Mouse (Mus musculus): ENCODE measurements around the gene Xaf1. TPM values are rescaled to one million over a fixed set of nuclear protein-coding genes. Genes with fewer than 3 reads are reported as not detected.

The Xaf1 gene
- total and polyA plus RNA-seq, 2 experiments from 2014 or later, result 4.5 to 5.5 TPM

DNA sequence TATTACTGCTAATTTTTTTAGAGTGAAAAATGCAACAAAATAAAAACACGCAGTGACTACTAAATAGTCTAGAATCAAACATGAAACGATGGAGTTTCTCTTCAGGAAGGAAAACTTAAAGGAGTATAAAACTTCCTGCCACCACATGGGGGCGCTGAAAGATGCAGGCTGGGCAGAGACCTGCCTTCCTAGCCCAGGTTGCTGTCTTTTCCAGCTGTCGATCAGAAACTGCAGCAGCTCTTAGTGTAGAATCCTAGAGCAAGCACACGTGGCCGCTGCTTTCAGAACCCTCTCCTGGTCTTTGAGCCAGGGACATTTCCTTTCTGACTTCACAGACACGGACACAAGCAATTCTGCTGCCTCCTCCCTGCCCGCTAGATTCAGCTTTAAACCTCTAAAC, 42.5 kb downstream of the Xaf1 start:
- no peak overlapping the region for H3K4me2 ChIP-seq (ENCODE audit: low read depth, low read length)
- peak; percentile 78 for TF ChIP-seq CTCF (IDR thresholded peaks at IDR 0.05; ENCODE audit: low read depth)
- no peak overlapping the region for H3K9ac ChIP-seq (replicated peaks; ENCODE audit: low read length)
- DNase-seq (ENCODE audit: low spot score) (peak; percentile 83), ATAC-seq (no peak)
- 33% methylated on average over 8 of the region's 8 CpGs for WGBS
- H3K27ac ChIP-seq, result no peak overlapping the region
- H3K27me3 ChIP-seq (ENCODE audit: insufficient read depth, low read length), result no peaks in the 10 kb centered on the region
- no peaks in the 10 kb centered on the region for H3K36me3 ChIP-seq (ENCODE audit: insufficient read depth, low read length)
- no peaks in the 10 kb centered on the region for H3K4me1 ChIP-seq (ENCODE audit: insufficient read depth, low read length)
- H3K4me3 ChIP-seq (ENCODE audit: low read length), result no peak overlapping the region
- no peaks in the 10 kb centered on the region for H3K9me3 ChIP-seq (ENCODE audit: low read length)

DNA sequence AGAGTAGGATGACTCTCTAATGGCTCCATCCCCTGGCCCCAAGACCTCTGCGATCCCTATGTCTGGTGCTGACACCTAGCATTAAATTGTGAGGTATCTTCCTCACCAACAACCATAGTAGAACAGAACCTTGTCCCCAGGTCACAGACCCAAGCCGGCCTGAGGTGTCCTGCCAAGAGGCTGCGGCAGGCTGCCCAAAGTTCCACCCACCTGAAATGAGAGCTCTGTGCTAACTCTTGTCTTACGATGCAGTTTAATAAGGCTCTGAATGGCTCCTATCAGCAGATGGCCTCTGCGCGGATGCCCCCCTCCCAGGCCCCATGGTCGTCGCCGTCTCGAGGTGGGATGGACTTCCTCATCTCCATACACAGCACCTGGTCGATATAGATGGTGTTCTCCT, 43.1 kb downstream of the Xaf1 start:
- no peak for DNase-seq (ENCODE audit: low spot score)
- no peak overlapping the region for H3K4me3 ChIP-seq (ENCODE audit: low read length)
- WGBS, result 91% methylated on average over 11 of the region's 11 CpGs
- no peaks in the 10 kb centered on the region for H3K4me1 ChIP-seq (ENCODE audit: insufficient read depth, low read length)
- H3K9ac ChIP-seq (replicated peaks; ENCODE audit: low read length), result no peak overlapping the region
- no peak overlapping the region for H3K4me2 ChIP-seq (ENCODE audit: low read depth, low read length)
- H3K27me3 ChIP-seq (ENCODE audit: insufficient read depth, low read length), result no peaks in the 10 kb centered on the region
- no peak for TF ChIP-seq CTCF (IDR thresholded peaks at IDR 0.05; ENCODE audit: low read depth)
- no peaks in the 10 kb centered on the region for H3K36me3 ChIP-seq (ENCODE audit: insufficient read depth, low read length)
- H3K27ac ChIP-seq, result no peak overlapping the region
- no peak for ATAC-seq
- no peaks in the 10 kb centered on the region for H3K9me3 ChIP-seq (ENCODE audit: low read length)

DNA sequence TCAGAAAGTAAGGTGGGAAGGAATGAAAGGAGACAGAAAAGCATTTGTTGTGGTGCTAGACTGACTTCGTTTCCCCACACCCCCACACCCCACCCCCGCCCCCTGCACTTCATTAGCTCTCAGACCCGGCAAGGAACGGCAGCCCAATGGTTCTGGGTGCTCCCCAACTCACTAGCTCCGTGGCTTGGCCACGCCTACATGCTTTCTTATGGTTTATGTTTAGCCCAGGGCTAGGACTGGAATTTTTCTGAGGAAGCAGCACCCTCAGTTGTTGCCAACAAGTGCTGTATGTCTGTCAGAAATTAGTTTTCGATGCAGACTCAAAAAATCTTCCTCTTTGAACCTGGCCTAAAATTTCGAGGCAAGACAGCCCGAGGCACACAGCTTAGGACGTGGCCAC, 47.1 kb downstream of the Xaf1 start:
- H3K4me1 ChIP-seq (ENCODE audit: insufficient read depth, low read length), result no peaks in the 10 kb centered on the region
- H3K9me3 ChIP-seq (ENCODE audit: low read length), result no peaks in the 10 kb centered on the region

DNA sequence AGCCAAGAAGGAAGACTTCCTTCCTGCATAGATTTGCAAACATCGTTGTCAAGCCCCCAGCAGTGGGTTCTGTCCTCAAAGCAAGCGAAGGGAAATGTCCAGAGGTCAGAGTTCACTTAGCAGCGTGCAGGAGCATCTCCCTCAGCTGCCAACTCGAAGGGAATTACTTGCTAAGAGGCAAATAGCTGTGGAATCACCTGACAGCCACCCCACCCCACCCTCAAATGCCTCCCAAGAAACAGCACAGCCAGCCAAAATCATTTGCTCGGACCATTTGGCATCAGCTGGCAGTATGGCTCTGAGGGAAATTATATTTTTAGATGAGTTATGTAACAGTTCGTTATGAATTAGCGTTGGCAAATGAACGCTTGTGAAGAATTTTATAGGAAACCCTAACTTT, 47.6 kb downstream of the Xaf1 start:
- Histone ChIP-seq H3K4me2 (ENCODE audit: low read depth, low read length) (no peak overlapping the region), H3K9me3 (ENCODE audit: low read length) (no peaks in the 10 kb centered on the region), H3K4me3 (ENCODE audit: low read length) (no peak overlapping the region), H3K27me3 (ENCODE audit: insufficient read depth, low read length) (no peaks in the 10 kb centered on the region), H3K9ac (replicated peaks; ENCODE audit: low read length) (no peak overlapping the region), H3K36me3 (ENCODE audit: insufficient read depth, low read length) (no peaks in the 10 kb centered on the region), H3K4me1 (ENCODE audit: insufficient read depth, low read length) (no peaks in the 10 kb centered on the region), H3K27ac (no peak overlapping the region)
- no peak for TF ChIP-seq CTCF (IDR thresholded peaks at IDR 0.05; ENCODE audit: low read depth)
- DNase-seq (ENCODE audit: low spot score) (no peak), ATAC-seq (no peak)
- 51% methylated on average over 8 of the region's 8 CpGs for WGBS

More for the DNA sequence above, 47.1 kb downstream of the Xaf1 start:
- Histone ChIP-seq H3K9ac (replicated peaks; ENCODE audit: low read length) (no peak overlapping the region), H3K27me3 (ENCODE audit: insufficient read depth, low read length) (no peaks in the 10 kb centered on the region), H3K4me2 (ENCODE audit: low read depth, low read length) (no peak overlapping the region), H3K36me3 (ENCODE audit: insufficient read depth, low read length) (no peaks in the 10 kb centered on the region), H3K27ac (no peak overlapping the region), H3K4me3 (ENCODE audit: low read length) (no peak overlapping the region)
- no peak for TF ChIP-seq CTCF (IDR thresholded peaks at IDR 0.05; ENCODE audit: low read depth)
- ATAC-seq (no peak), DNase-seq (ENCODE audit: low spot score) (no peak)
- WGBS, result 67% methylated on average over 10 of the region's 10 CpGs

DNA sequence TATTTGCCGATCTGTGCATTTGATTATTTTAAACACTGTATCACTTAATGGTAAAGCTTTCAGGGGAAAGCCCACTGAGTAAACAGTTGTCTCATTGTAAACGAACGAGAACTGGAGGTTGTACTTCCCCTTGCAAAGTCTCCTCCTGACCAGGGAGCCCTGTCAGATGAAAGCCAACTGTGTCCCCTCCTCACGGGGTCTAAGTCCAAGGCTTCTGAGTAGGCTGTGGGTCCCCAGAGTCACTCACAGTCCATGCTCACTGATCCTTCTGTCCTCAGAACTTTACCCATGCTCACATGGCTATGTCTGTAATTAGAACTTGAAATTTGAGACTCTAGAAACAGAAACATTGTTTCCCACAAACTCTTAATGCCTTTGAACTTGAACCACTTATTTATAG, 48.2 kb downstream of the Xaf1 start:
- WGBS, result 80% methylated on average over 4 of the region's 4 CpGs
- no peak for ATAC-seq
- TF ChIP-seq CTCF (IDR thresholded peaks at IDR 0.05; ENCODE audit: low read depth), result no peak
- Histone ChIP-seq H3K9me3 (ENCODE audit: low read length) (no peaks in the 10 kb centered on the region), H3K4me1 (ENCODE audit: insufficient read depth, low read length) (no peaks in the 10 kb centered on the region), H3K4me3 (ENCODE audit: low read length) (no peak overlapping the region), H3K27me3 (ENCODE audit: insufficient read depth, low read length) (no peaks in the 10 kb centered on the region), H3K4me2 (ENCODE audit: low read depth, low read length) (no peak overlapping the region), H3K36me3 (ENCODE audit: insufficient read depth, low read length) (no peaks in the 10 kb centered on the region), H3K9ac (replicated peaks; ENCODE audit: low read length) (no peak overlapping the region), H3K27ac (no peak overlapping the region)
- DNase-seq (ENCODE audit: low spot score), result no peak

DNA sequence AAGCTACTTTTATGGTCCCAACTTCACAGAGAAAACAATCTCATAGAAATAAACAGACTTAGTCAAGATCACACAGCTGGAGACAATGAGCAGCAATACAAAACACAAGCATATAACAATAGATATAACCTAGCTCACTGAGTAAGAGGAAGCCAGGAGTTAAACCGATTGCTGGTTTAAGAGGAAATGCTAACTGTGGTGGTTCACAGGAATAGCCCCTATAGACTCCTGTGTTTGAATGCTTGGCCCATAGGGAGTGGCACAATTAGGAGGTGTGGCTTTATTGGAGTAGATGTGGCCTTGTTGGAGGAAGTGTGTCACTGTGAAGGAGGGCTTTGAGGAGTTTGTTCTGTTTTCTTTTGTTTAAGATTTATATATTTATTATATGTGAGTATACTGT, 50.8 kb downstream of the Xaf1 start:
- no peak for ATAC-seq
- Histone ChIP-seq H3K4me3 (ENCODE audit: low read length) (no peak overlapping the region), H3K9me3 (ENCODE audit: low read length) (no peaks in the 10 kb centered on the region), H3K27me3 (ENCODE audit: insufficient read depth, low read length) (no peaks in the 10 kb centered on the region), H3K4me1 (ENCODE audit: insufficient read depth, low read length) (no peaks in the 10 kb centered on the region), H3K27ac (no peak overlapping the region), H3K36me3 (ENCODE audit: insufficient read depth, low read length) (no peaks in the 10 kb centered on the region), H3K4me2 (ENCODE audit: low read depth, low read length) (no peak overlapping the region), H3K9ac (replicated peaks; ENCODE audit: low read length) (no peak overlapping the region)
- WGBS, result 74% methylated on average over 1 of the region's 1 CpGs
- no peak for DNase-seq (ENCODE audit: low spot score)
- TF ChIP-seq CTCF (IDR thresholded peaks at IDR 0.05; ENCODE audit: low read depth), result no peak

DNA sequence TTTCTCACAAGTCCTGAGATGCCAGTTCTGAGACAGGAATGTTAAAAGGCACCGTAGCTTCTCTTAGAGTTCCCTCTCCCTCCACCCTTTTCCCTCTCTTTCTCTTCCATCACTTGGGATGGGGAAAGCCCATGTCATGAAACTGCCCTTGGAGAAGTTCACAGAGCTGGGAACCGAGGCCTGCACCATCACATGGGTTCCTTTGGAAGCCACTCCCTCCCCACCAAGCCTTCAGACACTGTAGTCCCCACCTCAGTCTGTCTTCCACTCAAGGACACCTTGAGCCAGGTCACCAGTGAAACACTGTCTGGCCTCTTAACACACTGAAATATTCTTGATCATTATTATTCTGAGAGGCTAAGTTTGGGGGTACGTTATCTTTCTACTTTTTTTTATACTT, 51.8 kb downstream of the Xaf1 start:
- H3K4me1 ChIP-seq (ENCODE audit: insufficient read depth, low read length), result no peaks in the 10 kb centered on the region
- TF ChIP-seq CTCF (IDR thresholded peaks at IDR 0.05; ENCODE audit: low read depth), result no peak
- H3K27ac ChIP-seq, result no peak overlapping the region
- H3K9ac ChIP-seq (replicated peaks; ENCODE audit: low read length), result no peak overlapping the region
- WGBS, result 79% methylated on average over 3 of the region's 3 CpGs
- ATAC-seq, result no peak
- no peak for DNase-seq (ENCODE audit: low spot score)
- H3K36me3 ChIP-seq (ENCODE audit: insufficient read depth, low read length), result no peaks in the 10 kb centered on the region
- no peaks in the 10 kb centered on the region for H3K9me3 ChIP-seq (ENCODE audit: low read length)
- H3K4me3 ChIP-seq (ENCODE audit: low read length), result no peak overlapping the region
- H3K27me3 ChIP-seq (ENCODE audit: insufficient read depth, low read length), result no peaks in the 10 kb centered on the region
- H3K4me2 ChIP-seq (ENCODE audit: low read depth, low read length), result no peak overlapping the region

All from hindbrain, postnatal 0 days (tissue).